Mouse (Mus musculus): ENCODE data around the gene Tmem86a. TPM values are rescaled to one million over a fixed set of nuclear protein-coding genes. Genes with fewer than 3 reads are reported as not detected.

The Tmem86a gene
- 57.1 and 60.7 TPM in 2 replicates for polyA plus RNA-seq (2012; rRNA removed)

DNA sequence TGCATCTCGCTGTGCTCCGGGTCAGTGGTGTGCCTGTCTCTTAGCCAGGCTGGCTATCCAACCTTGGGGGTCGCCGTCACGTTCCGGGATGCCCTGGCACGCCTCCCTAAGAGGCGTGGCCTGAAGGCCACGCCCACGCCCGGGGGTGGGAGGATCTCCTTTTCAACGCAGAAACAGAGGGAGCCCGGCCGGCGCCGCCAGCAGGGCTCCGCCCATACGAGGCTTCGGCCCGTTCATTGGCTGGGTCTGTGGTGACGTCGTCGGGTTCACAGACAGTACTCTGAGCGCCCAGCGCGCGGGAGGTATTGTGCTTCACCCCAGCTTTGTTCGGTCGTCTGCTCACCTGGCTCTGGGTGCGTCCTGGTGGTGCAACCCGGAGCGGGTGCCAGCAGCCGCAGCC, at the start of gene Tmem86a:
Tmem86a (plus strand) TSS at position 236 of the 400 bp plus-strand sequence.
- Histone ChIP-seq H3K27ac (ENCODE audit: insufficient read depth, low read length) (peak within 1 kb of the TSS; percentile 92), H3K27me3 (ENCODE audit: control insufficient read depth, insufficient read depth, low read length) (no peaks in the 10 kb centered on the region), H3K36me3 (ENCODE audit: control insufficient read depth, insufficient read depth, low read length) (peaks cover 3% of the 10 kb centered on the region; the same call in 1 of the 2 replicates), H3K4me1 (ENCODE audit: control insufficient read depth, insufficient read depth, insufficient read length) (peaks cover 5% of the 10 kb centered on the region; the same call in 1 of the 2 replicates), H3K4me3 (ENCODE audit: extremely low read depth, insufficient read depth, insufficient read length) (peak within 1 kb of the TSS; percentile 69)
- DNase-seq (ENCODE audit: low read depth in 1 of 2, low spot score in 2 of 2): peak; percentile 90 to 93
- TF ChIP-seq POLR2A (IDR thresholded peaks at IDR 0.05; ENCODE audit: low read depth, low read length): peak; percentile 70
- no peak for TF ChIP-seq CTCF (IDR thresholded peaks at IDR 0.05; ENCODE audit: extremely low read depth, insufficient read depth, insufficient read length, insufficient replicate concordance)
- under 1% methylated on average over 33 of the region's 33 CpGs for WGBS

DNA sequence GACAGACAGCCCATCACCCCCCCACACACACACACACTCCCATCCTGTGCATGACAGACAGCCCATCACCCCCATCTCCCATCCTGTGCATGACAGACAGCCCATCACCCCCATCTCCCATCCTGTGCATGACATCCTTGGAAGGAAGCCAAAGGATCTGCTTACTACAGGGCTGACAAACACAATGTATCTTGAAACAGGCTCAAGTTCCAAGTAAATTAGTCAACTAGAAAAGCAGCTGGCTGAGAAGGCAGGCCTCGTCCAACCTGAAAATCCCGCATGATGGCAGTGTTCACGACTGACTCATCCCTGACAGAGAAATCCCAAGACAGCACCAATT, 49.8 kb upstream of the Tmem86a start:
- Histone ChIP-seq H3K27me3 (ENCODE audit: control insufficient read depth, insufficient read depth, low read length) (no peaks in the 10 kb centered on the region), H3K4me3 (ENCODE audit: extremely low read depth, insufficient read depth, insufficient read length) (no peak overlapping the region), H3K27ac (ENCODE audit: insufficient read depth, low read length) (no peak overlapping the region), H3K36me3 (ENCODE audit: control insufficient read depth, insufficient read depth, low read length) (peaks cover 25% of the 10 kb centered on the region), H3K4me1 (ENCODE audit: control insufficient read depth, insufficient read depth, insufficient read length) (no peaks in the 10 kb centered on the region; the same call in 1 of the 2 replicates)
- no peak for DNase-seq (ENCODE audit: low read depth in 1 of 2, low spot score in 2 of 2)
- 88% methylated on average over 3 of the region's 3 CpGs for WGBS
- TF ChIP-seq CTCF (IDR thresholded peaks at IDR 0.05; ENCODE audit: extremely low read depth, insufficient read depth, insufficient read length, insufficient replicate concordance): no peak
- TF ChIP-seq POLR2A (IDR thresholded peaks at IDR 0.05; ENCODE audit: low read depth, low read length): no peak

DNA sequence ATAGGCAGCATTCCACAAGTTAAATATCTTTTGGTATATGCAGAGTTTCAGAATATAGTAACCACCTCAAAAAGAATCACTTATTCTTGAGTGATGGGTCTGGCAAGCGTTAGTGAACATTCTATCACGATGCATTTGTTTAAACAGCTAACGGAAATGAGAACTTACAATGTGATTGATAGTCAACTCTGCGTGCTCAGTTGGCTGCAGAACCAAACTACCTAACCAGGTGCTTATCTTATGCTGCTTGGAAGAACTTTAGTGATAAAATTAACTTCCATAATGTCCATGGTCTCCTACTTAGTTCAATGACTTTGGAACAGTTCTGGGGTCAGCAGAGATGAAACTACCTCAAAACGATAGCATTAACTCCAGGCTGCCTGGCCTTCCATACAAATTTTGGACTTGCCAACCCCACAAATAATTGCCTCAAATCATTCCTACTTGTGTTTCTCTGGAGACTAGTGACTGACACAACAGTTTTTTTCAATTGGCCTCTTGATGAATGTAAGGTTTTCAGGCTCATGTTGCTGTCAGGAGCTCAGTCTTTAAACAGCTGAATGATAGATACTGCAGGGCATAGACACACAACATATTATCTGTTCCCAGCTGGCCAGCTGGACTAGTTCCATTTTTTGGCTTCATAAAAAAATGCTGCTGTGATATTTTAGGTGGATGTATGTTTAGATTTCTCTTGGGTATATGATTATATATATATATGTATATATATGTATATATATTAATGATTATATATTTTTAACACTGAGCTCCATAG, 49.1 kb upstream of the Tmem86a start:
- H3K27ac ChIP-seq (ENCODE audit: insufficient read depth, low read length): no peak overlapping the region
- H3K36me3 ChIP-seq (ENCODE audit: control insufficient read depth, insufficient read depth, low read length): peaks cover 22% of the 10 kb centered on the region
- WGBS: 72% methylated on average over 5 of the region's 5 CpGs
- no peak overlapping the region for H3K4me3 ChIP-seq (ENCODE audit: extremely low read depth, insufficient read depth, insufficient read length)
- TF ChIP-seq CTCF (IDR thresholded peaks at IDR 0.05; ENCODE audit: extremely low read depth, insufficient read depth, insufficient read length, insufficient replicate concordance): no peak
- no peak for TF ChIP-seq POLR2A (IDR thresholded peaks at IDR 0.05; ENCODE audit: low read depth, low read length)
- H3K4me1 ChIP-seq (ENCODE audit: control insufficient read depth, insufficient read depth, insufficient read length): no peaks in the 10 kb centered on the region; the same call in 1 of the 2 replicates
- DNase-seq (ENCODE audit: low read depth in 1 of 2, low spot score in 2 of 2): no peak
- H3K27me3 ChIP-seq (ENCODE audit: control insufficient read depth, insufficient read depth, low read length): no peaks in the 10 kb centered on the region

DNA sequence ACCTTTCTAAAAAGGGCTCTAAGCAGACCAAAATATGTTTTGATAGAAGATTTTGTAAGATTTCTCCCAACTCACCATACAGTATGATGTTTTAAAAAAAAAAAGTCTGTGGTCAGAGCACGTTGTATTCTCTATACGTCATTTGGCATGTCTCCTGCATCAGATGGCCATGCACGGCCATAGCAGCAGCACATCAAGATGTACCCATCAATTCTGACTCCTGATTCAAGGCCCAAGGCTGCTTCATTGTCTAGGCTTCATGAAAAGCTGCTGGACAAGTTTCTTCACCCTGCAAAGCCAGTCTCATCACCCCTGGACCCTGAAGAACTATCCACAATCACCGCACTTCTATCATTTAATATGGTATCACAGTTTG, 48.5 kb upstream of the Tmem86a start:
- Histone ChIP-seq H3K4me1 (ENCODE audit: control insufficient read depth, insufficient read depth, insufficient read length) (no peaks in the 10 kb centered on the region; the same call in 1 of the 2 replicates), H3K27me3 (ENCODE audit: control insufficient read depth, insufficient read depth, low read length) (no peaks in the 10 kb centered on the region), H3K27ac (ENCODE audit: insufficient read depth, low read length) (no peak overlapping the region), H3K4me3 (ENCODE audit: extremely low read depth, insufficient read depth, insufficient read length) (no peak overlapping the region), H3K36me3 (ENCODE audit: control insufficient read depth, insufficient read depth, low read length) (peaks cover 20% of the 10 kb centered on the region)
- no peak for TF ChIP-seq POLR2A (IDR thresholded peaks at IDR 0.05; ENCODE audit: low read depth, low read length)
- TF ChIP-seq CTCF (IDR thresholded peaks at IDR 0.05; ENCODE audit: extremely low read depth, insufficient read depth, insufficient read length, insufficient replicate concordance): no peak
- 88% methylated on average over 4 of the region's 4 CpGs for WGBS
- no peak for DNase-seq (ENCODE audit: low read depth in 1 of 2, low spot score in 2 of 2)

DNA sequence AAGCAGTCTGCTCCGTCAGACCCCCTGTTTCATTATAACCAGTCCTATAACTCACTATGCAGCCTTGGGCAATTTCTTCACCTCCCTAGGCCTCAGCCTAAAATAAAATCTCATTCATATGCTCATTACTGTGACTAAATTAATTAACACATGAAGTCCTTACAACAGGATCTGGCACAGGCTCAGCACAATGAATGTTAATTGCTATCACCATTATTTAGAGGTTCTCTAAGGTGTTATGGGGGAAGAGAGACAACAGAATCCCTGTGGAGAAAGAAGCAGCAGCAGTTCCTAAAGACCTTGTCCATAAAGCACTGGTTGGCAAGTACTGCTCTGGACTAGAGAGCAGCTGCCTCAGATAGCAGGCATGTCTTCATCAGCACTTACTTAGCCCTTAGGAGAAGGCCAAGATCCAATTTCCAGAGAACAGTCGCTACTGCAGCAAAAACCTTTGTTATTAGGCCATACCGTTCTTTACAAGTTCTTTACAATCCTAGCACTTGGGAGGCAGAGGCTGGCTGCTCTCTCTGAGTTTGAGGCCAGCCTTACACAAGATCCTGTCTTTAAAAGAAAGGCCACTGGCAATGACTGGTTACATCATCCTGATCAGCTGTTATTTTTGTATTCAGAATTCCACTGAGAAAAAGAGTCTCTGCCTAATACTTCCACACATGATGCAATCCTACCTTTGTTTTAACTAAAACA, 46.8 kb upstream of the Tmem86a start:
- no peak for DNase-seq (ENCODE audit: low read depth in 1 of 2, low spot score in 2 of 2)
- Histone ChIP-seq H3K27ac (ENCODE audit: insufficient read depth, low read length) (no peak overlapping the region), H3K36me3 (ENCODE audit: control insufficient read depth, insufficient read depth, low read length) (peaks cover 3% of the 10 kb centered on the region), H3K4me3 (ENCODE audit: extremely low read depth, insufficient read depth, insufficient read length) (no peak overlapping the region), H3K27me3 (ENCODE audit: control insufficient read depth, insufficient read depth, low read length) (no peaks in the 10 kb centered on the region), H3K4me1 (ENCODE audit: control insufficient read depth, insufficient read depth, insufficient read length) (peaks cover 3% of the 10 kb centered on the region)
- WGBS: 93% methylated on average over 3 of the region's 3 CpGs
- TF ChIP-seq CTCF (IDR thresholded peaks at IDR 0.05; ENCODE audit: extremely low read depth, insufficient read depth, insufficient read length, insufficient replicate concordance) (no peak), POLR2A (IDR thresholded peaks at IDR 0.05; ENCODE audit: low read depth, low read length) (no peak)

DNA sequence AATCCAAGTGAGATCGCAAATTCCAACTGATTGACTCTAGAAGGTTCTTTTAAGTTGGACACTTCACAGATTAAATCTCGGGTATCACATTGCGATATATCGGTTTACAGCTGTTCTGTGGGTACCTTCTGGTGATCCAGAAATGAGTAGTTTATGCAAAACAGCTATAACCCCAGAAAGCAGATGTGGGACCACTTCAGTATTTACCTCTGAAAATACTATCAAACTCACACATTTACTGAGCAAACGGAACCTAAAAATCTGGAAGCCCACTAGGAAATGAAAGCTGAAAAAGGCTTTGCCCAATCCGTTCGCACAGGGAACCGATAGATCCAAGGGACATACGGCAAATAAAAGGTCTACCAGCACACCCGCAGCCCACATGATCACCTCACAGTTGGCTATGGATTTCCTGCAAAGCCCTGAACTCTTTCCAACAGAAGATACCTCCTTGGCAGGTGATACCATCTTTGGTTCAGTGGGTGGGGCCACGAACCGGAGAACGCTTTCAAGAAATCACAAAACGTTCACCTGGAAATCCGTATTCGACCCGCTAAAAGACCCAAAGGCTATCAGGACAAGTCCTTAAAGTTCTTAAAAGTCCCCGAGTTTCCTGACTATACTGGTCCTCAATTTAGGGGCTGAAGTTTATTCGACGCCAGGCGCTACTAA, 43.2 kb upstream of the Tmem86a start:
- Histone ChIP-seq H3K27ac (ENCODE audit: insufficient read depth, low read length) (peak overlapping the region; percentile 89), H3K27me3 (ENCODE audit: control insufficient read depth, insufficient read depth, low read length) (no peaks in the 10 kb centered on the region), H3K36me3 (ENCODE audit: control insufficient read depth, insufficient read depth, low read length) (no peaks in the 10 kb centered on the region), H3K4me3 (ENCODE audit: extremely low read depth, insufficient read depth, insufficient read length) (peak overlapping the region; percentile 79), H3K4me1 (ENCODE audit: control insufficient read depth, insufficient read depth, insufficient read length) (peaks cover 4% of the 10 kb centered on the region; the same call in 1 of the 2 replicates)
- TF ChIP-seq POLR2A (IDR thresholded peaks at IDR 0.05; ENCODE audit: low read depth, low read length): no peak
- TF ChIP-seq CTCF (IDR thresholded peaks at IDR 0.05; ENCODE audit: extremely low read depth, insufficient read depth, insufficient read length, insufficient replicate concordance): no peak
- WGBS: 5% methylated on average over 21 of the region's 21 CpGs
- DNase-seq (ENCODE audit: low read depth in 1 of 2, low spot score in 2 of 2): no peak

Measured in spleen, adult 2 months (tissue).